Mouse (Mus musculus) E14TG2a.4 (cell line): ENCODE measurements around the gene Kif26b.

ENCODE experiments used
- H3K27me3 ChIP-seq: 2 replicates; pipeline ENCODE4 v1.6.1; 2014; ENCODE audit warnings: low read length, control low read depth; ENCODE audit not compliant: insufficient read depth
- H3K36me3 ChIP-seq: 2 replicates; pipeline ENCODE4 v1.6.1; 2014; ENCODE audit warnings: low read length, control low read depth; ENCODE audit not compliant: insufficient read depth
- H3K4me1 ChIP-seq: replicated peaks from 2 replicates; pipeline ENCODE4 v1.6.1; 2014; ENCODE audit warnings: low read depth, low read length, control low read depth
- H3K4me3 ChIP-seq: replicated peaks from 2 replicates; pipeline ENCODE4 v1.5.1; 2014; ENCODE audit warnings: mild to moderate bottlenecking, low read length
- H3K9me3 ChIP-seq: 2 replicates; pipeline ENCODE4 v1.6.1; 2014; ENCODE audit warnings: low read length, control low read depth
- CTCF ChIP-seq: conservative IDR thresholded peaks from 2 replicates; pipeline ENCODE4 v1.5.1; 2014; ENCODE audit warnings: low read length
- NANOG ChIP-seq: IDR thresholded peaks from 2 replicates; pipeline ENCODE4 v1.6.1; 2014; ENCODE audit warnings: borderline replicate concordance, low read length, mixed read lengths
- POU5F1 ChIP-seq: IDR thresholded peaks from 2 replicates; pipeline ENCODE4 v1.6.1; 2014; ENCODE audit warnings: low read length, borderline replicate concordance

The Kif26b gene

DNA sequence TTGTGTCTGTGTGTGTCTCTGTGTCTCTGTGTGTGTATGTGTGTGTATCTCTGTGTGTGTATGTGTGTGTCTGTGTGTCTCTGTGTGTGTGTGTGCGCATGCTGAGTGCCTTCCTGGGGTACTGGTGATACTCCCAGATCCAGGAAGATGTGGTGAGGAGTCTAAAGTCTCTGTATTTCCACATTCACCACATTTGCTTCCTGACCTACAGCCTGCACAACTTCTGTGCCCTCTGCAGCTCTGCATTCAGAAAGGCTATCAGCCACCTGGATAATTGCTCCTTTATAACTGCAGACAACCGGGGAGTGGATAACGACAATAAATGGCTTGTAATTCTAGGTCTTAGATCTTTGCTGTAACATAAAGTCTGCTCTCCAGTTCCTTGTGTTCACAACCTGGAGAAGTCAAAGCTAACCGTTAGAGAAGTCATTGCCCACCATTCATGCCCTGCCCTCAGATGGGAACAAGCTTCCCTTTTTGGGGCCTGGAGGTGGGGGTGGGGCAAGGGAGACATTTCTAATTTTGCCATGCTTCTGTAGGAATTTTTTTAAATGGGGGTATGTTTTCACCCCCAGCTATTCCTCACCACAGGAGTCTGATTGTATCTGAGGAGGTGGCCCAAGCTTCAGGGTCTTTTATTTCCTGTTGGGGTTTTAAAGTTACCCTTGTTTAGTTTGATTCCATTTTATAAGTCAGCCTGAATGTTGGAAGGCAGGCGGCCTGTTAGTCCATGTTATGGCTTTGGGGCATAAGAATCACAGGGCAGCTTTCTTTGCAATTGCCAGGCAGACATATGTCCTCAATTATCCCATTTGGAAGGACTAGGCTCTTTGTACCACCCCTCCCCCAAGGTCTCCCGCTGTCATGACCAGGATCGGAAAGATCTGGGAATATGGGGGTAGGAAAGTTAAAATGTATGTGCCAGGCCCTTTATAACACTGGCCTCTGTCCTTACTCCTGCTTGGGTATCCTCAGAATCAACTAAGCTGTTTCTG lies 39.9 kb downstream of the Kif26b start:
- TF ChIP-seq POU5F1 (no peak), NANOG (no peak), CTCF (no peak)
- no peaks in the 10 kb centered on the region for H3K36me3 ChIP-seq
- H3K9me3 ChIP-seq: peaks cover 5% of the 10 kb centered on the region; the same call in 1 of the 2 replicates
- H3K4me3 ChIP-seq: no peak overlapping the region
- peaks cover 12% of the 10 kb centered on the region for H3K4me1 ChIP-seq
- peaks cover 60% of the 10 kb centered on the region for H3K27me3 ChIP-seq

DNA sequence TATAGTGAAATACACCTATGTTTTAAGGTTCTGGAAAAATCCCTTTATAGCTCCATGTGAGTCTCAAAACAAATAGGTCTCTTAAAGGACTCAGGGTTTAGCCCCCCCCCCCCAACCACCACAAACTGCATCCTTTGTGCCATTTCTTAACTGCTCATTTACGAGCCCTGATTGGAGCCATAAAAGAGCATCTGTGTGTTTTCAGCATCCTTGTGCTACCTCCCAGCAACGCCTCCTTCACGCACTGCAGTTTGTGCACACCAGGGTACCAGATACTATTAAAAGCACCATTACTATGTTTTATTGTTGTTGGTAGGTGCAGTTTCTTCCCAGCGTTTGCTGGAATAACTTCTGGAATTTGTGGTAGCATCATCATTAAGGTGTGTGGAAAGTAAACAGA lies 42.1 kb downstream of the Kif26b start:
- Histone ChIP-seq H3K4me1 (peaks cover 12% of the 10 kb centered on the region), H3K36me3 (no peaks in the 10 kb centered on the region), H3K4me3 (no peak overlapping the region), H3K27me3 (peaks cover 73% of the 10 kb centered on the region), H3K9me3 (peaks cover 25% of the 10 kb centered on the region)
- TF ChIP-seq POU5F1 (no peak), CTCF (no peak), NANOG (no peak)

DNA sequence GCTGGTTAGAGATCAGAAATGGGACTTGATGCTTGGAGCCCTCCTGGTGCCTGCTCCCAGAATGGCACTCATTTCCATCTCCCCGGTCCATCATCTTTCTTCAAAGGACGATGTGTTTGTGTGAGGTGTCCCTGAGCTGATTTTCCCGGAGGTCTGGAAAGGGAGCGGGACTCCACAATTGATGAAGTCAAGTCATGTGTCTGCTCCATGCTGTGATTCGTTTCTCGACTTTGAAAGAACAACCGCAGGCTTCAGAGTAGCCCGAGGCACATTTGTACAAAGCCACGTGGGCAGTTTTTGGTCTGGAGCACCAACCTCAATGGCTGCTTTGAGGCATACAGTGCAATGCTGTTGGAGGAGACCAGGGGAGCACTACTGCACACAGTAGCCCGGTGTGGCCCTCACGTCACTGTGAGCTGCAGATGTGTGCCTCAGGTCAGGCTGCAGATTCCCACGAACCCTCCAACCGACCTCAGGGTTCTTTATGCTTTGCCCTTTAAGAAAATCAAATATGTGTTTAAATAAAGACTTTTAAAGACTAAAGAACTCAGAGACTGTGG lies 43.0 kb downstream of the Kif26b start:
- no peak for TF ChIP-seq CTCF
- TF ChIP-seq POU5F1: no peak
- no peak overlapping the region for H3K4me3 ChIP-seq
- H3K36me3 ChIP-seq: no peaks in the 10 kb centered on the region
- H3K27me3 ChIP-seq: peaks cover 74% of the 10 kb centered on the region
- H3K4me1 ChIP-seq: peaks cover 12% of the 10 kb centered on the region
- H3K9me3 ChIP-seq: peaks cover 29% of the 10 kb centered on the region

DNA sequence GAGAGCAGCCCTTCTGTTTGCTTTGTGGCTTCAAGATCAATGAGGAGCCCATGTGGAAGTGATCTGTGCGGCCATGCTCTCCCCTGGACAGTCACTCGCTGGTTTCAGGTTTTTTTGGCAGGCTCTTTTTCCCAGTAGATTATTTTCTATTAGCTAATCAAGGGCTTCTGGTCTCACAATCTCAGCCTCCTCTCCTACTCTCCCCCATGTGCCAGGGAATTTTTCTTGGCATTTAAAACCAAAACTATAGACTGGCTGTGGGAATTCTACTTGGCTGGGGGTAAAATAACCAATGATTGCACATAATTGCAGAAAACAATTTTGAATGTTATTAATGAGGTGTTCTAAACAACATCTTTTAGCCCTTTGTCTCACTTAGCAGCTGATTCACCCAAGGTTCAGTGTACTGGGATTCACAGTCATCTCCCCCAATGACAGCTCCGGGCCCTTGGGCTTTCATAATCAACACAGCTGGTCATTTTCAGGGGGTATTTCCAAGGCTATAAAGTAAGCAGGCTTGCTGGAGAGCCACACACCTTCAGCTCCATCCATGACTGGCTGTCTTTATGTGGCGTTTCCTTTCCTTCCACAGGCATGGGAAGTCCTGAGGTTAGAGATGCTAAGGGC lies 44.6 kb downstream of the Kif26b start:
- TF ChIP-seq NANOG (no peak), CTCF (no peak), POU5F1 (no peak)
- H3K27me3 ChIP-seq: peaks cover 69% of the 10 kb centered on the region
- H3K4me3 ChIP-seq: no peak overlapping the region

DNA sequence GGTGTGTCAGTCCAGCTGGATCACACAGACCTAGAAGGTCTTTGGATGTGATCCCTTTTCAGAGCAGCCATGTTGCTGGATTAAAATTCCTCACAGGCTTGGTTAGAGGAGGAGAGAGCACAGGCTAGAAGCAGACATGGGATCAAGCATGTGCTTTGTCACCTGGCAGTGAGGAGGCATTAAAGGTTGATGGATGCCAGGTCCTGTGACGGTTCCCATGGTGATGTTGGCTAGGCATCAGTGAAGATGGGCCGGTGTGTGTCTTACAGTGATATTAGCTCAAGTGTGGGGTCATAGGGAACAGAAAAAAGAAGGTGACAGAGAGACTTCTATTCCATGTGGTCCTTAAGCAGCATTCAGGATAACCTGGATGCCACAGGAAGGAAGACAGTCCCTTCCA lies 46.8 kb downstream of the Kif26b start:
- Histone ChIP-seq H3K4me3 (no peak overlapping the region), H3K36me3 (no peaks in the 10 kb centered on the region), H3K9me3 (peaks cover 29% of the 10 kb centered on the region), H3K4me1 (peaks cover 12% of the 10 kb centered on the region), H3K27me3 (peaks cover 64% of the 10 kb centered on the region)
- TF ChIP-seq NANOG: no peak
- TF ChIP-seq POU5F1: no peak
- no peak for TF ChIP-seq CTCF

More for the DNA sequence above, 44.6 kb downstream of the Kif26b start:
- Histone ChIP-seq H3K36me3 (no peaks in the 10 kb centered on the region), H3K9me3 (peaks cover 29% of the 10 kb centered on the region), H3K4me1 (peaks cover 12% of the 10 kb centered on the region)

DNA sequence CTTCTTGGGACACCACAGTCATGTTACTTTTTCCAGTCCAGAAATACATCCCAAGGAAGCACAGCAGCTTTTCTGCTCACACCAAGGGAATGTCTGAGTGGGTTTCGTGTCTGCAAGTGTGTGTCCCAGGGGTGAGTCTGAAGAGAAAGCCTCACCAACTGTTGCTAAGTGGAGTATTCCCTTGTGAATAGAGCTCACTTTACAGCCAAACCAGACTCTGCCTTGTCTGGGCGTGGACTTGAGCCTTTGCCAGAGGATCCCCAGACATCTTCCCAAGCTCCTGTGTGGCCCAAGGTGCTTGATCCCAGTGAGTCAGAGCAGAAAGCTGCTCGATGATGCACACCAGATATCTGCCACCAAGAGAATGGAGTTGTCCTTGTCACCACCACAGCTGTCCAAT lies 48.0 kb downstream of the Kif26b start:
- Histone ChIP-seq H3K4me3 (no peak overlapping the region), H3K4me1 (peaks cover 2% of the 10 kb centered on the region)
- TF ChIP-seq POU5F1 (no peak), NANOG (no peak), CTCF (no peak)

DNA sequence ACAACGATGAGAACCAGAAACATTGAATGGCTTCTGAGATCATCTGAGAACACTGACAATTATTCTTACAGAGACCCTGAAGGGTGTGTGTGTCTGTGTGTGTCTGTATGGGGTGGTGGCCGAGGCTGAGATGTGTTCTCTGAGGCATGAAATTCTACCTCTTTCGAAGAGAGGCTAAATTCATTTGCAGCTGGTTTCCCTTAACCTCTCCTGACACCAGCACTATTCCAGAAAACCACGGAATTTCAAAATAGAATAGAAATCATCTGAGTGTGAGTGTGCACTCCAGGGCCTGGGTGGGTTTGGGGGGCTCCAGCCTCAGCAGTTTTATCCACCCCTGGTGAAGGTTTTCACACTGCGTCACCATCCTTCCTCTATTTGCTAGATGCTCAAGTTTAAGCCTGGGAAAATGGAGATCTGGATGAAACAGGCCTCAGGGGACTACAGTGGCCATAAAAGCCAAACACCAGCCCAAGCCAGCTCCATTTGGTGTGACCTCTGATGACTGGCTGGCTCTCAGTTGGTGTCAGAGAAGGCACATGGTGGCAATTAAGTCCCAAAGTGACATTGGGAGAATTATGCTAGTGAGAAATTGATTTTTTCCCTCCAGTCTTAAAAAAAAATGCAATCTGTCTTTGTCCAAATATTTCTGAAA lies 56.6 kb downstream of the Kif26b start:
- Histone ChIP-seq H3K4me1 (peaks cover 7% of the 10 kb centered on the region), H3K36me3 (no peaks in the 10 kb centered on the region), H3K9me3 (no peaks in the 10 kb centered on the region; the same call in 1 of the 2 replicates), H3K4me3 (no peak overlapping the region), H3K27me3 (peaks cover 17% of the 10 kb centered on the region)
- TF ChIP-seq POU5F1: no peak
- no peak for TF ChIP-seq CTCF
- no peak for TF ChIP-seq NANOG

More for the DNA sequence above, 48.0 kb downstream of the Kif26b start:
- peaks cover 54% of the 10 kb centered on the region for H3K27me3 ChIP-seq
- no peaks in the 10 kb centered on the region for H3K36me3 ChIP-seq
- H3K9me3 ChIP-seq: peaks cover 29% of the 10 kb centered on the region
